In genomic region chr14:110770694-110771093, GRCm38 (mm10) we compare ENCODE assay signal across 29 mouse cellular contexts. TPM values are rescaled to one million over a fixed set of nuclear protein-coding genes. Genes with fewer than 3 reads are reported as not detected.
A peak's percentile ranks its signal among the peaks of the same experiment; 100 is the strongest.
DNase-seq lines count a peak whose midpoint lies in the region; ATAC-seq and TF ChIP-seq lines count a peak whose summit lies in the region.
"Had no signal": no experiment of that assay in that cellular context is flagged by ENCODE, and none has a peak within 500 bp of the region (broad histone marks: within the 10 kb centered on the region; RNA-seq: fewer than 3 reads in every experiment).

No protein-coding gene starts in this region.

- H3K27me3 ChIP-seq in forebrain, postnatal 0 days (ENCODE audit: insufficient read depth, low read length): no peaks in the 10 kb centered on the region
- no peaks in the 10 kb centered on the region for H3K27me3 ChIP-seq in forebrain, embryonic 12.5 days
- no peaks in the 10 kb centered on the region for H3K27me3 ChIP-seq in midbrain, embryonic 14.5 days (ENCODE audit: control insufficient read depth, insufficient read depth, low read length)
- no peaks in the 10 kb centered on the region for H3K27me3 ChIP-seq in midbrain, embryonic 16.5 days (ENCODE audit: control insufficient read depth, insufficient read depth, low read depth, low read length)
- no peaks in the 10 kb centered on the region for H3K27me3 ChIP-seq in stomach, postnatal 0 days (ENCODE audit: control insufficient read depth, insufficient read depth, low read length)
- H3K27me3 ChIP-seq in embryonic facial prominence, embryonic 10.5 days (replicated peaks; ENCODE audit: low read depth, poor library complexity, severe bottlenecking): no peaks in the 10 kb centered on the region
- H3K27me3 ChIP-seq: CH12.LX; embryonic facial prominence, embryonic 13.5 days; forebrain, embryonic 13.5 days; hindbrain, embryonic 13.5 days had no signal

- no peak for TF ChIP-seq EP300 in stomach, postnatal 0 days (optimal IDR thresholded peaks at IDR 0.05)

- no peaks in the 10 kb centered on the region for H3K36me3 ChIP-seq in forebrain, postnatal 0 days (ENCODE audit: insufficient read depth)
- H3K36me3 ChIP-seq in forebrain, embryonic 12.5 days (replicated peaks): no peaks in the 10 kb centered on the region
- H3K36me3 ChIP-seq in midbrain, embryonic 14.5 days (ENCODE audit: control insufficient read depth, insufficient read depth, low read length): no peaks in the 10 kb centered on the region
- H3K36me3 ChIP-seq in midbrain, embryonic 16.5 days (ENCODE audit: control insufficient read depth, insufficient read depth, low read length): no peaks in the 10 kb centered on the region
- H3K36me3 ChIP-seq in stomach, postnatal 0 days (ENCODE audit: control insufficient read depth, insufficient read depth, low read length): no peaks in the 10 kb centered on the region
- H3K36me3 ChIP-seq in embryonic facial prominence, embryonic 10.5 days (replicated peaks): no peaks in the 10 kb centered on the region
- H3K36me3 ChIP-seq: embryonic facial prominence, embryonic 13.5 days; G1E; hindbrain, embryonic 13.5 days had no signal

- H3K9me3 ChIP-seq in forebrain, postnatal 0 days (ENCODE audit: low read length): no peaks in the 10 kb centered on the region
- no peaks in the 10 kb centered on the region for H3K9me3 ChIP-seq in forebrain, embryonic 12.5 days
- H3K9me3 ChIP-seq in midbrain, embryonic 14.5 days (ENCODE audit: control insufficient read depth, low read length): no peaks in the 10 kb centered on the region
- H3K9me3 ChIP-seq in midbrain, embryonic 16.5 days (replicated peaks; ENCODE audit: control insufficient read depth, low read length, poor library complexity, severe bottlenecking): no peaks in the 10 kb centered on the region
- H3K9me3 ChIP-seq in stomach, postnatal 0 days (ENCODE audit: control insufficient read depth, low read length): no peaks in the 10 kb centered on the region
- H3K9me3 ChIP-seq in embryonic facial prominence, embryonic 10.5 days: no peaks in the 10 kb centered on the region
- H3K9me3 ChIP-seq: embryonic facial prominence, embryonic 13.5 days; forebrain, embryonic 13.5 days; G1E; hindbrain, embryonic 13.5 days had no signal

- no peak overlapping the region for H3K9ac ChIP-seq in forebrain, postnatal 0 days
- no peak overlapping the region for H3K9ac ChIP-seq in forebrain, embryonic 12.5 days
- no peak overlapping the region for H3K9ac ChIP-seq in midbrain, embryonic 14.5 days (replicated peaks; ENCODE audit: low read length)
- H3K9ac ChIP-seq in midbrain, embryonic 16.5 days (ENCODE audit: low read depth, low read length): no peak overlapping the region
- no peak overlapping the region for H3K9ac ChIP-seq in stomach, postnatal 0 days (ENCODE audit: low read length)
- H3K9ac ChIP-seq: embryonic facial prominence, embryonic 13.5 days; forebrain, embryonic 13.5 days; hindbrain, embryonic 13.5 days had no signal

- 85% methylated on average over 1 of the region's 1 CpGs for WGBS in forebrain, postnatal 0 days
- 92% methylated on average over 1 of the region's 1 CpGs for WGBS in forebrain, embryonic 12.5 days
- WGBS in midbrain, embryonic 14.5 days: 96% methylated on average over 1 of the region's 1 CpGs
- WGBS in midbrain, embryonic 16.5 days: 78% methylated on average over 1 of the region's 1 CpGs
- 58% methylated on average over 1 of the region's 1 CpGs for WGBS in stomach, postnatal 0 days
- WGBS in embryonic facial prominence, embryonic 10.5 days: 88% methylated on average over 1 of the region's 1 CpGs

- no peak for ATAC-seq in forebrain, postnatal 0 days
- no peak for ATAC-seq in forebrain, embryonic 12.5 days (ENCODE audit: low FRiP score)
- ATAC-seq in midbrain, embryonic 14.5 days (ENCODE audit: low FRiP score, low TSS enrichment): no peak
- no peak for ATAC-seq in midbrain, embryonic 16.5 days
- ATAC-seq in stomach, postnatal 0 days (ENCODE audit: low FRiP score, low TSS enrichment): no peak
- ATAC-seq: forebrain, embryonic 13.5 days; forebrain, embryonic 16.5 days; hindbrain, embryonic 16.5 days had no signal

- no peak overlapping the region for H3K4me2 ChIP-seq in forebrain, postnatal 0 days (ENCODE audit: low read depth)
- H3K4me2 ChIP-seq in forebrain, embryonic 12.5 days: no peak overlapping the region
- no peak overlapping the region for H3K4me2 ChIP-seq in midbrain, embryonic 14.5 days (ENCODE audit: low read length)
- no peak overlapping the region for H3K4me2 ChIP-seq in midbrain, embryonic 16.5 days (ENCODE audit: low read length)
- H3K4me2 ChIP-seq in stomach, postnatal 0 days (replicated peaks; ENCODE audit: low read depth): no peak overlapping the region
- H3K4me2 ChIP-seq: embryonic facial prominence, embryonic 13.5 days; forebrain, embryonic 13.5 days; heart, embryonic 11.5 days; hindbrain, embryonic 13.5 days had no signal

- H3K4me1 ChIP-seq in forebrain, postnatal 0 days (ENCODE audit: insufficient read depth): no peaks in the 10 kb centered on the region
- H3K4me1 ChIP-seq in forebrain, embryonic 12.5 days: no peaks in the 10 kb centered on the region
- no peaks in the 10 kb centered on the region for H3K4me1 ChIP-seq in midbrain, embryonic 14.5 days (ENCODE audit: control insufficient read depth, insufficient read depth, low read length)
- H3K4me1 ChIP-seq in midbrain, embryonic 16.5 days (ENCODE audit: control insufficient read depth, insufficient read depth, low read length): no peaks in the 10 kb centered on the region
- H3K4me1 ChIP-seq in stomach, postnatal 0 days (replicated peaks; ENCODE audit: control insufficient read depth, insufficient read depth): no peaks in the 10 kb centered on the region
- H3K4me1 ChIP-seq in embryonic facial prominence, embryonic 10.5 days: no peaks in the 10 kb centered on the region
- H3K4me1 ChIP-seq: embryonic facial prominence, embryonic 13.5 days; forebrain, embryonic 13.5 days; hindbrain, embryonic 13.5 days had no signal

- H3K27ac ChIP-seq in forebrain, postnatal 0 days (ENCODE audit: low read depth, low read length): no peak overlapping the region
- no peak overlapping the region for H3K27ac ChIP-seq in forebrain, embryonic 12.5 days
- H3K27ac ChIP-seq in layer of hippocampus, adult 2 months: no peak overlapping the region
- H3K27ac ChIP-seq in midbrain, embryonic 14.5 days (replicated peaks; ENCODE audit: low read depth, low read length): no peak overlapping the region
- no peak overlapping the region for H3K27ac ChIP-seq in midbrain, embryonic 16.5 days (ENCODE audit: low read length)
- no peak overlapping the region for H3K27ac ChIP-seq in stomach, postnatal 0 days (replicated peaks)
- H3K27ac ChIP-seq in embryonic facial prominence, embryonic 10.5 days (replicated peaks): no peak overlapping the region
- H3K27ac ChIP-seq: embryonic facial prominence, embryonic 13.5 days; forebrain, embryonic 13.5 days; gastrocnemius, adult 2 months; hindbrain, embryonic 13.5 days had no signal

- TF ChIP-seq CTCF in forebrain, postnatal 0 days (IDR thresholded peaks at IDR 0.05; ENCODE audit: low read depth): 0 out of 2 replicates have a peak, but pooled peaks have one; percentile 14
- TF ChIP-seq CTCF in layer of hippocampus, adult 2 months (conservative IDR thresholded peaks at IDR 0.05): peak; percentile 55
- TF ChIP-seq CTCF in stomach, postnatal 0 days (IDR thresholded peaks at IDR 0.05; ENCODE audit: low read depth): peak; percentile 36; the same call in 1 of the 2 replicates

- no peak overlapping the region for H3K4me3 ChIP-seq in forebrain, postnatal 0 days (ENCODE audit: low read depth, low read length)
- no peak overlapping the region for H3K4me3 ChIP-seq in forebrain, embryonic 12.5 days (replicated peaks)
- no peak overlapping the region for H3K4me3 ChIP-seq in layer of hippocampus, adult 2 months
- no peak overlapping the region for H3K4me3 ChIP-seq in midbrain, embryonic 14.5 days (replicated peaks; ENCODE audit: low read depth, low read length)
- H3K4me3 ChIP-seq in midbrain, embryonic 16.5 days (ENCODE audit: low read depth, low read length): no peak overlapping the region
- H3K4me3 ChIP-seq in stomach, postnatal 0 days (ENCODE audit: low read depth, low read length): no peak overlapping the region
- H3K4me3 ChIP-seq in embryonic facial prominence, embryonic 10.5 days: no peak overlapping the region
- H3K4me3 ChIP-seq: embryonic facial prominence, embryonic 13.5 days; erythroblast, embryonic 14.5 days; forebrain, embryonic 13.5 days; gastrocnemius, adult 2 months; hindbrain, embryonic 13.5 days had no signal

- no peak for DNase-seq in forebrain, postnatal 0 days
- DNase-seq in layer of hippocampus, adult 2 months (ENCODE audit: low spot score in 2 of 2): no peak
- DNase-seq in layer of hippocampus, postnatal 36 days: no peak
- peak; percentile 12 for DNase-seq in midbrain, embryonic 14.5 days
- no peak for DNase-seq in stomach, postnatal 0 days (ENCODE audit: low spot score)
- no peak for DNase-seq in embryonic facial prominence, embryonic 10.5 days (ENCODE audit: low spot score)
- DNase-seq: adrenal gland, adult 2 months; adrenal gland, postnatal 14 days; B cell, adult 2 months; cerebellum, adult 11 months; cerebellum, adult 2 months; cerebellum, adult 9-11 months; cerebellum, postnatal 25 days; gastrocnemius, adult 2 months; gastrocnemius, postnatal 14 days; heart, adult 11 months had no signal

RNA-seq across cellular contexts. Expression of gene Slitrk6, which starts 15.7 kb away (rescaled TPM):
- 6.2 and 13.9 TPM in 2 replicates for total RNA-seq in forebrain, postnatal 0 days (2014; rRNA removed)
- 1.5 and 3.1 TPM in 2 replicates for polyA plus RNA-seq in forebrain, postnatal 0 days (2015; fragmentation: Nextera tagmentation; extraction: Ambion mirVana)
- polyA plus RNA-seq in forebrain, embryonic 12.5 days (2016; fragmentation: Nextera tagmentation; extraction: Ambion mirVana): 0.92 and 1.8 TPM in 2 replicates
- under 1 TPM; 0.69 to 0.71 TPM for total RNA-seq in layer of hippocampus, adult 2 months (2021)
- under 1 TPM; 0.46 to 0.80 TPM for total RNA-seq in layer of hippocampus, postnatal 36 days (2021)
- polyA plus RNA-seq in midbrain, embryonic 14.5 days (2014; fragmentation: Nextera tagmentation; extraction: Ambion mirVana): 3.7 and 4.1 TPM in 2 replicates
- polyA plus RNA-seq in midbrain, embryonic 16.5 days (2015; fragmentation: Nextera tagmentation; extraction: Ambion mirVana): 7.1 and 11.0 TPM in 2 replicates
- 6.5 and 6.7 TPM in 2 replicates for polyA plus RNA-seq in stomach, postnatal 0 days (2015; fragmentation: Nextera tagmentation; extraction: Ambion mirVana)
- 11.4 and 12.5 TPM in 2 replicates for polyA plus RNA-seq in embryonic facial prominence, embryonic 10.5 days (2016; fragmentation: Nextera tagmentation; extraction: Ambion mirVana)
- total RNA-seq: CH12.LX; common myeloid progenitor, adult 5-6 weeks; hematopoietic stem cell, adult 5-6 weeks had no signal
- polyA plus RNA-seq: adrenal gland, adult 2 months; erythroblast, embryonic 14.5 days; G1E had no signal
